Mouse (Mus musculus): ENCODE measurements at regions not wholly inside any gene's neighbourhood (a gene's known extent, or its start where the extent isn't known, plus 50 kb on each side); places are given as distances from the start of the nearest gene placed in this dataset.

GRCm38 (mm10) chr4:8421285-8421684 is 182.4 kb upstream of the Car8 start:
- TF ChIP-seq POLR2A (IDR thresholded peaks at IDR 0.05; ENCODE audit: insufficient read length, low read depth) (no peak), TCF12 (IDR thresholded peaks at IDR 0.05; ENCODE audit: insufficient read depth, poor library complexity, severe bottlenecking) (no peak), SRF (IDR thresholded peaks at IDR 0.05; ENCODE audit: control insufficient read depth, insufficient read length, low read depth) (no peak), MYOG (IDR thresholded peaks at IDR 0.05; ENCODE audit: control insufficient read depth in 1 of 3, insufficient read depth in 1 of 3, insufficient read length in 2 of 3, low read depth in 2 of 3) (no peak), MAX (IDR thresholded peaks at IDR 0.05; ENCODE audit: low read depth) (no peak), USF1 (IDR thresholded peaks at IDR 0.05; ENCODE audit: low read depth) (no peak)

Data from myocyte (in vitro differentiated cells).